Mouse (Mus musculus): Measurements from ENCODE around the gene Dlec1.

- TF ChIP-seq CTCF (IDR thresholded peaks at IDR 0.05; ENCODE audit: low read depth, low read length), result no peak
- TF ChIP-seq POLR2A (IDR thresholded peaks at IDR 0.05; ENCODE audit: insufficient read depth, low read length), result no peak
Observed at GRCm38 (mm10) chr9:119083966-119084365, 18.3 kb upstream of the Dlec1 start.

All from ES-Bruce4 (cell line).